Mouse (Mus musculus) intestine, embryonic 15.5 days (tissue): ENCODE measurements around the gene Hoxc5. TPM values are rescaled to one million over a fixed set of nuclear protein-coding genes. Genes with fewer than 3 reads are reported as not detected.

Source experiments
- ATAC-seq: fragments of 200-750 bp; cut with Nextera tagmentation; 2 replicates; pipeline ENCODE4 v1.8.0; 2017; ENCODE audit warnings: moderate TSS enrichment, moderate library complexity
- H3K27ac ChIP-seq: fragments of 300-500 bp; sonication (generic); 2 replicates; pipeline ENCODE4 v1.5.1; 2015; ENCODE audit warnings: mild to moderate bottlenecking, inconsistent platforms
- H3K27me3 ChIP-seq: fragments of 300-500 bp; sonication (generic); replicated peaks from 2 replicates; pipeline ENCODE4 v1.6.1; 2015; ENCODE audit warnings: inconsistent platforms
- H3K36me3 ChIP-seq: fragments of 300-500 bp; sonication (generic); 2 replicates; pipeline ENCODE4 v1.6.1; 2015; ENCODE audit warnings: inconsistent platforms
- H3K4me1 ChIP-seq: fragments of 300-500 bp; sonication (generic); replicated peaks from 2 replicates; pipeline ENCODE4 v1.6.1; 2015; ENCODE audit warnings: inconsistent platforms
- H3K4me2 ChIP-seq: fragments of 300-500 bp; sonication (generic); replicated peaks from 2 replicates; pipeline ENCODE4 v1.6.1; 2015; ENCODE audit warnings: mild to moderate bottlenecking, inconsistent platforms
- H3K4me3 ChIP-seq: fragments of 300-500 bp; sonication (generic); replicated peaks from 2 replicates; pipeline ENCODE4 v1.5.1; 2015; ENCODE audit warnings: inconsistent platforms
- H3K9ac ChIP-seq: fragments of 300-500 bp; sonication (generic); 2 replicates; pipeline ENCODE4 v1.6.1; 2015; ENCODE audit warnings: inconsistent platforms
- H3K9me3 ChIP-seq: fragments of 300-500 bp; sonication (generic); 2 replicates; pipeline ENCODE4 v1.6.1; 2016; ENCODE audit warnings: inconsistent platforms
- WGBS: fragments of 180-500 bp; shearing (Covaris S2); methylation state at CpG from one replicate; pipeline ENCODE4 v1.1.7; 2015; 5-methylcytosine and 5-hydroxymethylcytosine counted together
- polyA plus RNA-seq: library from polyadenylated mRNA; unstranded; fragments of >200 nt; fragmentation: Nextera tagmentation; extraction: Ambion mirVana; gene quantifications from 2 replicates; pipeline ENCODE4 v1.2.1, GENCODE M21; 2015

Gene Hoxc5
- polyA plus RNA-seq, 1 experiment from 2014 or later, result 10.1 TPM

- Histone ChIP-seq H3K9me3 (no peaks in the 10 kb centered on the region), H3K27ac (no peak overlapping the region), H3K27me3 (peaks cover 78% of the 10 kb centered on the region), H3K4me3 (no peak overlapping the region), H3K4me1 (peaks cover 13% of the 10 kb centered on the region), H3K36me3 (no peaks in the 10 kb centered on the region), H3K4me2 (peak overlapping the region; percentile 35; the same call in 1 of the 2 replicates), H3K9ac (no peak overlapping the region)
- WGBS, result 22% methylated on average over 43 of the region's 43 CpGs
- no peak for ATAC-seq
These were observed 60.3 kb downstream of the Hoxc5 start for GRCm38 (mm10) chr15:103027266-103028235.

DNA sequence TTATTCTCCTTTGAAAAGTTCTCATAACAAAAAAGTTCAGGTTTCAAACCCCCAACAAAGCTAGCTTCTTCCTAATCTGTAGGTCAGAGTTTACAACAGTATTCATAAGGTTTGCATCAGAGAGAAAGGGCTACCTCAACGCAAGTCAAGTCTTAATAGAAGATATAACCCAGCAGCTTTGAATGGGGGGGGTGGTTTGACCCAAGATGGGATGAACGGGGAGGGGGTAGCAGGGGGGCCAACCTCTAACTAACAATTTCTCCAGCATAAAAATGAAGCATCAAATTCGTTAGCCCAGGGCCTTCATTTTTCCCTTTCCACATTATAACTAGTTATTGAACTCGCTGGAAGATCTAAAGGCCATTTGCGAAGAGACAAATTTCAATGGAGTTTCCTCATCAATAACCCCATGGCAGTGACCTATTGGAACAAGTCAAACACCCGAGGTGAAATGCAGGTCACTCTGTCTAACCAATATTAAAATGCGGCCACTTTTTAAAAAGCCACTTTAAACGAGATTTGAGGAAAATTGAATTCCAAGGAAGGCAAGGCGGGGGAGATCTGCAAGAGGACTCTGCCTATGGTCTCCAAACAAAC is 61.8 kb downstream of the Hoxc5 start:
- no peak overlapping the region for H3K4me2 ChIP-seq
- H3K27me3 ChIP-seq, result peaks cover 77% of the 10 kb centered on the region
- no peaks in the 10 kb centered on the region for H3K36me3 ChIP-seq
- no peak overlapping the region for H3K4me3 ChIP-seq
- WGBS, result 59% methylated on average over 9 of the region's 9 CpGs
- H3K4me1 ChIP-seq, result peaks cover 23% of the 10 kb centered on the region
- no peak for ATAC-seq
- no peaks in the 10 kb centered on the region for H3K9me3 ChIP-seq
- H3K27ac ChIP-seq, result no peak overlapping the region
- no peak overlapping the region for H3K9ac ChIP-seq

- H3K9me3 ChIP-seq, result no peaks in the 10 kb centered on the region
- H3K4me2 ChIP-seq, result no peak overlapping the region
- no peak overlapping the region for H3K4me3 ChIP-seq
- ATAC-seq, result no peak
- H3K27ac ChIP-seq, result no peak overlapping the region
- 46% methylated on average over 8 of the region's 8 CpGs for WGBS
- H3K4me1 ChIP-seq, result peaks cover 32% of the 10 kb centered on the region
- no peaks in the 10 kb centered on the region for H3K36me3 ChIP-seq
- peaks cover 76% of the 10 kb centered on the region for H3K27me3 ChIP-seq
- H3K9ac ChIP-seq, result no peak overlapping the region
These were observed 62.9 kb downstream of the Hoxc5 start for GRCm38 (mm10) chr15:103030142-103030541.

DNA sequence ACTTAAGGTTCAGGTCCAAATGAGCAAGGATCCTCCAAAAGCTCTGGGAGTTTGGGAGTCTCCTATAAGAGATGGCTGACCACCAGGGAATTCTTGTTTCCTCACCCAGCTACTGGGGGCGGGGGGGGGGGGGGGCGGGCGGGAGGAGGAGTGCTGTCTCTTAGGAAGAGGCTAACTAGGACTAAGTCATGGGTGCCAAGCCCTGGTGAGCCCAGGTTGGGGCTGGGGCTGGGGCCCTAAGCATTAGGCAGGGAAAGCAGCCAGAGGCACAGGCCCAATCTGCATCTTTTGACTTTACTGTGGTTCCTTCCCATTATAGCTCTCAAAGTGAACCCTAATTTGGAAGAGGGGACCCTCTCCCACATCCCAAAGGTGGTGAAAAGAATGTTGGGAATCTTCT is 64.9 kb downstream of the Hoxc5 start:
- Histone ChIP-seq H3K9ac (no peak overlapping the region), H3K4me3 (no peak overlapping the region), H3K9me3 (no peaks in the 10 kb centered on the region), H3K4me2 (peak overlapping the region; percentile 36; the same call in 1 of the 2 replicates), H3K4me1 (peaks cover 24% of the 10 kb centered on the region), H3K27ac (no peak overlapping the region), H3K36me3 (no peaks in the 10 kb centered on the region), H3K27me3 (peaks cover 77% of the 10 kb centered on the region)
- ATAC-seq, result no peak
- WGBS, result 0% methylated on average over 3 of the region's 3 CpGs

- Histone ChIP-seq H3K27me3 (peaks cover 71% of the 10 kb centered on the region), H3K9ac (no peak overlapping the region), H3K4me3 (no peak overlapping the region), H3K4me1 (peaks cover 23% of the 10 kb centered on the region), H3K9me3 (no peaks in the 10 kb centered on the region), H3K4me2 (peak overlapping the region; percentile 36), H3K36me3 (no peaks in the 10 kb centered on the region), H3K27ac (peak overlapping the region; percentile 17; the same call in 1 of the 2 replicates)
- WGBS, result 4% methylated on average over 26 of the region's 26 CpGs
- ATAC-seq, result peak; percentile 52; the same call in 1 of the 2 replicates
These were observed 65.7 kb downstream of the Hoxc5 start for GRCm38 (mm10) chr15:103032646-103033575.

DNA sequence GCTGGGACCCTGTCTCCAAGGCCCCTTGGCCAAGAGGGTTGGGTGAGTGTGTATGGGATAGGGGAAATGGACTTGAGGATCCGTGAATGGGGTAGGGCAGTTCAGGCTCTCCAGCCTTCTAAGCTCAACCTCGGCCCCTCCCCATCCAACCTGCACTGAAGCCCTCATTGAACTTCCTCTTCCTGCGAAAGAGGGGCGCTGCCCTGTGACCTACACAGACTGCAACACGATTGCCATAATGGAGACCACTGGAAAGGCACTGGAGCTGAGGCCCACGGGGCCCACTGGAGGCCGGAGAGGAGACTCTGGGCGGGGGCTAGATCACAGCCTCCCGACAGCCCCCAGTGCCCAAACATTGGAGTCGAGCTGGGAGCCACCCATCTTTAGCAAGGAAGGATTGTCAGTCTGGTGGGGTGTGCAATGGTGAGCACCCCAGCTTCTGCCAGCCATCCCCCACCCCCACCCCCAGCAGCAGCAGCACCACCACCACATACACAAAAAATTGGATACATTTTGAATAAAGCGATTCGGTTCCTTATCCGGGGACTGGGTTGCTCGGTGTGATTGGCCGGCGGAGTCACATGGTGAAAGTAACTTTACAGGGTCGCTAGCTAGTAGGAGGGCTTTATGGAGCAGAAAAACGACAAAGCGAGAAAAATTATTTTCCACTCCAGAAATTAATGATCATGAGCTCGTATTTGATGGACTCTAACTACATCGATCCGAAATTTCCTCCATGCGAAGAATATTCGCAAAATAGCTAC is 67.0 kb downstream of the Hoxc5 start:
- peak overlapping the region; percentile 53 for H3K4me3 ChIP-seq
- no peaks in the 10 kb centered on the region for H3K9me3 ChIP-seq
- peak overlapping the region; percentile 86 for H3K27ac ChIP-seq
- peaks cover 63% of the 10 kb centered on the region for H3K27me3 ChIP-seq
- H3K9ac ChIP-seq, result peak overlapping the region; percentile 71
- peak overlapping the region; percentile 72 for H3K4me2 ChIP-seq
- H3K36me3 ChIP-seq, result no peaks in the 10 kb centered on the region
- peaks cover 23% of the 10 kb centered on the region for H3K4me1 ChIP-seq
- 4% methylated on average over 24 of the region's 24 CpGs for WGBS
- peak; percentile 69 for ATAC-seq

DNA sequence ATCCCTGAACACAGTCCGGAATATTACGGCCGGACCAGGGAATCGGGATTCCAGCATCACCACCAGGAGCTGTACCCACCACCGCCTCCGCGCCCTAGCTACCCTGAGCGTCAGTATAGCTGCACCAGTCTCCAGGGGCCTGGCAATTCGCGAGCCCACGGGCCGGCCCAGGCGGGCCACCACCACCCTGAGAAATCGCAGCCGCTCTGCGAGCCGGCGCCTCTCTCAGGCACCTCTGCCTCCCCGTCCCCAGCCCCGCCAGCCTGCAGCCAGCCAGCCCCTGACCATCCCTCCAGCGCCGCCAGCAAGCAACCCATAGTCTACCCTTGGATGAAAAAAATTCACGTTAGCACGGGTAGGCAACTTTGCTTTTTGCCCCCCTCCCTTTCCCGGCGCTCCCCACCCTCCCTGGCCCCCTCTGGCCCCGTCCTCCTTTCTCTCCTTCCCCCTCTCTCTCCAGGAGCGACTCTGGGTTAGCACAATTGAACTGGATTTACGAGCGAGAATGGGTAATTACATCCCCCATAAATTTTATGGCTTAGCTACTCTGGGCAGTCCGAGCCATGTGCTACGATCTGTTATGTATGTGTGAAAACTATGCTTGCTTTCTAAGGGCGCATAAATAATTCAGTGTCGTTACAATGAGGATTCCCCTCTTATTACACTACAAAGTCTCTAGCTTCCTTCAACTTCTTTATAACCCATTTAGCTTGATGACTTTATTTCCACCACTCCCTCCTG is 67.7 kb downstream of the Hoxc5 start:
- peak overlapping the region; percentile 86 for H3K27ac ChIP-seq
- peaks cover 23% of the 10 kb centered on the region for H3K4me1 ChIP-seq
- peak overlapping the region; percentile 53 for H3K4me3 ChIP-seq
- ATAC-seq, result peak; percentile 54
- peaks cover 66% of the 10 kb centered on the region for H3K27me3 ChIP-seq
- H3K9ac ChIP-seq, result peak overlapping the region; percentile 71
- H3K9me3 ChIP-seq, result no peaks in the 10 kb centered on the region
- under 1% methylated on average over 34 of the region's 34 CpGs for WGBS
- H3K36me3 ChIP-seq, result no peaks in the 10 kb centered on the region
- H3K4me2 ChIP-seq, result peak overlapping the region; percentile 72

DNA sequence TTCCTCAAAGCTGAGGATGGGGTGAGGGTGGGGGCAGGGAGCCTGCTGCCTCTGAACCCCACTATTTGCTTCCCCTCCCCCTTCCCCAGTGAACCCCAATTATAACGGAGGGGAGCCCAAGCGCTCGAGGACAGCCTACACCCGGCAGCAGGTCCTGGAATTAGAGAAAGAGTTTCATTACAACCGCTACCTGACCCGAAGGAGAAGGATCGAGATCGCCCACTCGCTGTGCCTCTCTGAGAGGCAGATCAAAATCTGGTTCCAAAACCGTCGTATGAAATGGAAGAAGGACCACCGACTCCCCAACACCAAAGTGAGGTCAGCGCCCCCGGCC is 68.3 kb downstream of the Hoxc5 start:
- peaks cover 23% of the 10 kb centered on the region for H3K4me1 ChIP-seq
- H3K9me3 ChIP-seq, result no peaks in the 10 kb centered on the region
- 1% methylated on average over 14 of the region's 14 CpGs for WGBS
- no peaks in the 10 kb centered on the region for H3K36me3 ChIP-seq
- peak overlapping the region; percentile 53 for H3K4me3 ChIP-seq
- H3K27me3 ChIP-seq, result peaks cover 63% of the 10 kb centered on the region
- peak overlapping the region; percentile 72 for H3K4me2 ChIP-seq
- no peak for ATAC-seq
- H3K27ac ChIP-seq, result peak overlapping the region; percentile 36; the same call in 1 of the 2 replicates
- peak overlapping the region; percentile 71 for H3K9ac ChIP-seq

DNA sequence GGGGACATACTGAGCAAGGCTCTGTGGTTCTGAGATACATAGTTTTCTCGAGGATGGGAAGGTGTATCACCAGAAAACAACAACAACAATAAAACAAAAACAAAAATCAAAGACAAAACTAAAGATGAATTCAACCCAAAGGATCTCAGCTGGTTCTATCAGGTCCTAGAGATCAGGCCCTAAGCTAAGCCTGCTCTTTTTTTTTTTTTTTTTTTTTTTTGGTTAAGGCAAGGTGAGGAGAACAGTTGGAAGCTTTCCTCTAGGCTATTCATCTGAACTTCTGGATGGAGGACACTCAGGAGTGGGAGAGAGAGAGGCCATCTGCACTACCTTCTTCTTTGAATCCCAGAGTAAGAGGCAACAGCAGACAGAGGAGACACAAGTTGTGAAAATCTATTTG is 70.3 kb downstream of the Hoxc5 start:
- ATAC-seq, result no peak
- Histone ChIP-seq H3K27ac (no peak overlapping the region), H3K9ac (no peak overlapping the region), H3K4me2 (no peak overlapping the region), H3K4me1 (peaks cover 31% of the 10 kb centered on the region), H3K4me3 (no peak overlapping the region), H3K27me3 (peaks cover 68% of the 10 kb centered on the region), H3K36me3 (no peaks in the 10 kb centered on the region), H3K9me3 (no peaks in the 10 kb centered on the region)
- 28% methylated on average over 1 of the region's 1 CpGs for WGBS

- no peak overlapping the region for H3K4me3 ChIP-seq
- ATAC-seq, result no peak
- H3K36me3 ChIP-seq, result no peaks in the 10 kb centered on the region
- H3K9me3 ChIP-seq, result no peaks in the 10 kb centered on the region
- H3K4me1 ChIP-seq, result peaks cover 23% of the 10 kb centered on the region
- WGBS, result 36% methylated on average over 10 of the region's 10 CpGs
- peaks cover 68% of the 10 kb centered on the region for H3K27me3 ChIP-seq
- no peak overlapping the region for H3K27ac ChIP-seq
- no peak overlapping the region for H3K4me2 ChIP-seq
- H3K9ac ChIP-seq, result no peak overlapping the region
These were observed 71.6 kb downstream of the Hoxc5 start for GRCm38 (mm10) chr15:103038701-103039480.
